Mouse (Mus musculus) thymus, adult 2 months (tissue): ENCODE results near the gene Metrn. TPM values are rescaled to one million over a fixed set of nuclear protein-coding genes. Genes with fewer than 3 reads are reported as not detected.

Source experiments
- DNase-seq: peaks from one replicate; pipeline ENCODE4 v3.0.0; 2021
- H3K27ac ChIP-seq: fragments of 200-500 bp; 2 replicates; pipeline ENCODE4 v1.5.1; 2012; ENCODE audit warnings: low read length, control low read depth; ENCODE audit not compliant: control insufficient read depth, insufficient read depth
- H3K27me3 ChIP-seq: fragments of 200-500 bp; 2 replicates; pipeline ENCODE4 v1.6.1; 2012; ENCODE audit warnings: mild to moderate bottlenecking, low read length, moderate library complexity, mixed read lengths; ENCODE audit not compliant: control insufficient read depth, insufficient read depth
- H3K36me3 ChIP-seq: fragments of 200-500 bp; 2 replicates; pipeline ENCODE4 v1.6.1; 2012; ENCODE audit warnings: mild to moderate bottlenecking, low read length, moderate library complexity; ENCODE audit not compliant: control insufficient read depth, insufficient read depth
- H3K4me1 ChIP-seq: fragments of 200-500 bp; replicated peaks from 2 replicates; pipeline ENCODE4 v1.6.1; 2012; ENCODE audit warnings: low read length; ENCODE audit not compliant: control insufficient read depth, insufficient read depth
- H3K4me3 ChIP-seq: fragments of 200-500 bp; 2 replicates; pipeline ENCODE4 v1.5.1; 2012; ENCODE audit warnings: mild to moderate bottlenecking, low read length, control low read depth, moderate library complexity; ENCODE audit not compliant: control insufficient read depth, insufficient read depth
- CTCF ChIP-seq: fragments of 200-500 bp; IDR thresholded peaks from 2 replicates; pipeline ENCODE4 v1.5.1; 2012; ENCODE audit warnings: mild to moderate bottlenecking, control low read depth, low read length, moderate library complexity, borderline replicate concordance; ENCODE audit not compliant: control insufficient read depth, poor library complexity, insufficient read depth; ENCODE audit errors: extremely low read depth
- POLR2A ChIP-seq: fragments of 200-500 bp; IDR thresholded peaks from 2 replicates; pipeline ENCODE4 v1.6.1; 2012; ENCODE audit warnings: mild to moderate bottlenecking, low read length, control low read depth, moderate library complexity; ENCODE audit not compliant: control insufficient read depth, poor library complexity, insufficient read depth; ENCODE audit errors: extremely low read depth
- WGBS: fragments of 180-500 bp; shearing (Covaris S2); methylation state at CpG from one replicate; pipeline ENCODE4 v1.1.7; 2018; 5-methylcytosine and 5-hydroxymethylcytosine counted together
- polyA plus RNA-seq: library from polyadenylated mRNA; depleted of rRNA; stranded (reverse); fragments of >200 nt; gene quantifications from 2 replicates; pipeline ENCODE4 v1.2.3, GENCODE M21; 2012

The Metrn gene
- polyA plus RNA-seq, 1 experiment: 171 TPM

- no peak for TF ChIP-seq POLR2A
- TF ChIP-seq CTCF: no peak
- Histone ChIP-seq H3K4me1 (peaks cover 36% of the 10 kb centered on the region), H3K27ac (no peak overlapping the region), H3K4me3 (peak overlapping the region; percentile 95), H3K36me3 (no peaks in the 10 kb centered on the region), H3K27me3 (no peaks in the 10 kb centered on the region)
- peak; percentile 34 for DNase-seq
- WGBS: under 1% methylated on average over 37 of the region's 37 CpGs
These were observed 645 bp downstream of the Metrn start for GRCm38 (mm10) chr17:25796211-25796771.

GRCm38 (mm10) chr17:25795609-25796092, 1.3 kb downstream of the Metrn start, which contains the start of gene AC134908.4:
AC134908.4 (minus strand) TSS chr17:25795659.
- 67% methylated on average over 6 of the region's 6 CpGs for WGBS

GRCm38 (mm10) chr17:25794998-25795397, 1.9 kb downstream of the Metrn start:
- no peaks in the 10 kb centered on the region for H3K27me3 ChIP-seq
- H3K36me3 ChIP-seq: no peaks in the 10 kb centered on the region
- DNase-seq: no peak
- no peak for TF ChIP-seq POLR2A
- TF ChIP-seq CTCF: no peak
- no peak overlapping the region for H3K27ac ChIP-seq
- 96% methylated on average over 17 of the region's 17 CpGs for WGBS
- H3K4me3 ChIP-seq: no peak overlapping the region
- H3K4me1 ChIP-seq: peaks cover 38% of the 10 kb centered on the region

More at GRCm38 (mm10) chr17:25795609-25796092, 1.3 kb downstream of the Metrn start, which contains the start of gene AC134908.4:
- DNase-seq: no peak
- H3K27me3 ChIP-seq: no peaks in the 10 kb centered on the region
- H3K27ac ChIP-seq: no peak within 1 kb of the TSS
- no peak for TF ChIP-seq POLR2A
- TF ChIP-seq CTCF: no peak
- peaks cover 38% of the 10 kb centered on the region for H3K4me1 ChIP-seq
- no peaks in the 10 kb centered on the region for H3K36me3 ChIP-seq
- peak within 1 kb of the TSS; percentile 95 for H3K4me3 ChIP-seq

- Histone ChIP-seq H3K4me3 (no peak overlapping the region), H3K36me3 (no peaks in the 10 kb centered on the region), H3K27me3 (no peaks in the 10 kb centered on the region), H3K27ac (no peak overlapping the region), H3K4me1 (peaks cover 38% of the 10 kb centered on the region)
- WGBS: 94% methylated on average over 13 of the region's 13 CpGs
- TF ChIP-seq POLR2A (no peak), CTCF (no peak)
- DNase-seq: no peak
These were observed 2.7 kb downstream of the Metrn start for GRCm38 (mm10) chr17:25794197-25794596.

- TF ChIP-seq POLR2A (0 out of 2 replicates have a peak, but pooled peaks have one; percentile 28), CTCF (0 out of 2 replicates have a peak, but pooled peaks have one; percentile 39)
- Histone ChIP-seq H3K27ac (peak within 1 kb of the TSS; percentile 81), H3K4me1 (peaks cover 38% of the 10 kb centered on the region), H3K36me3 (no peaks in the 10 kb centered on the region), H3K27me3 (no peaks in the 10 kb centered on the region), H3K4me3 (peak within 1 kb of the TSS; percentile 57)
- DNase-seq: peak; percentile 85
- 0% methylated on average over 14 of the region's 14 CpGs for WGBS
These were observed 4.3 kb downstream of the Metrn start, which contains the start of gene Fam173a for GRCm38 (mm10) chr17:25792615-25793014. Fam173a (minus strand) TSS chr17:25792901.

- WGBS: under 1% methylated on average over 45 of the region's 45 CpGs
- peak overlapping the region; percentile 57 for H3K4me3 ChIP-seq
- no peaks in the 10 kb centered on the region for H3K36me3 ChIP-seq
- DNase-seq: peak; percentile 82
- peak overlapping the region; percentile 81 for H3K27ac ChIP-seq
- H3K27me3 ChIP-seq: no peaks in the 10 kb centered on the region
- TF ChIP-seq POLR2A: peak; percentile 26; the same call in 1 of the 2 replicates
- TF ChIP-seq CTCF: no peak
- H3K4me1 ChIP-seq: peaks cover 35% of the 10 kb centered on the region
These were observed 5.0 kb downstream of the Metrn start for GRCm38 (mm10) chr17:25791843-25792527.
